Mouse (Mus musculus) erythroblast, adult 5-6 weeks (primary cell): Measurements from ENCODE around the gene 4930455H04Rik. TPM values are rescaled to one million over a fixed set of nuclear protein-coding genes. Genes with fewer than 3 reads are reported as not detected.

ENCODE experiments used
- ATAC-seq: replicated peaks from 2 replicates; pipeline ENCODE4 v1.8.0; 2016; ENCODE audit warnings: moderate number of reproducible peaks, mild to moderate bottlenecking, moderate TSS enrichment, inconsistent platforms; ENCODE audit not compliant: poor library complexity, low FRiP score, severe bottlenecking
- total RNA-seq, 2 experiments: library from RNA; stranded (forward) in 1 of 2; stranded (reverse) in 1 of 2; fragments of 150-400 nt in 1 of 2; fragments of 200-764, 138-1000 nt in 1 of 2; gene quantifications; 2 replicates each; pipeline versions ENCODE4 v1.2.3 to v1.2.4; 2015 to 2017; ENCODE audit warnings: low replicate concordance in 2 of 2

4930455H04Rik gene
- total RNA-seq, 2 experiments from 2014 or later, result not detected

GRCm38 (mm10) chr3:116966225-116966624 is 1.8 kb upstream of the 4930455H04Rik start:
- no peak for ATAC-seq

- no peak for ATAC-seq
Observed at GRCm38 (mm10) chr3:116966800-116967199, 1.3 kb upstream of the 4930455H04Rik start.

DNA sequence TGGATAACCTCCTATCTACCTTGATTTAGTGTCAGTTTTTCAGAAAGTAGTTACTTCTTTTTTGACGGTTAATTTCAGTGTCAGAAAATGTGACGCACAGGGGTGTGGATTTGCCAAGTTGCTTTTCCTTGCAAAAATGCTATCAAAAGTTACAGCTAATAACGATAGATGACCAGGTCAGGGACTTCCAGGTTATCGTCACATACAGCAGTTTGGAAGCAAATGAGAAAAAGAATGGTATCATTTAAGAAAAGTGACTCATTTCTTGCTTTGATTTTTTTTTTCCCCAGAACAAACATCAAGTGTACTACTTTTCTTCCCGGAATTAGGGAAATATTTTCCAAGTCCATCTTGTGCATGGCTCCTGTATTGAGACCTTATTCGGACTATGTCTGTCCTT is 631 bp upstream of the 4930455H04Rik start:
- no peak for ATAC-seq

DNA sequence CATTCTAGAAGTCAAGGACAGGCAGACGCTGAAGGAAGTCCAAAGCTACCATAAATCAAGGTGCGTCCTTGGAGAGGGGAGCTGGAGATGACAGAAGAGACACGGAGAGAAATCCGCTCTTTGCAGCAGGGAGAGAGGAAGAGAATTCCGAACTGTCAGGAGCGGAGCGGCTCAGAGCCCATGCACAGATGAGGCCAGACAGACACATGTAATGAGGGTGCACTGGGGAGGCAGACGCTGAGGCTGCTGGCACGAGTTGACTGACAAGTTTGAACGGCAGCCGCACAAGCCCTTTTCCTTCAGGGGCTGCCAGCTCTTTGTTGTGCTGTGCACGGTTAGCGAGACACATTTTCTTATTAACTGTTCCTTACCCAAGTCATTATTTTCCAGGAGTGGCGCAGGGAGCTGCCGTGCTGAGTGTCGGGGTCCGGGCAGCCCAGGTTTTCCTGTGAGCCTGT is 502 bp downstream of the 4930455H04Rik start, which contains the start of gene Palmd:
Palmd (minus strand) TSS at position 448 of the 458 bp plus-strand sequence.
- ATAC-seq, result no peak

DNA sequence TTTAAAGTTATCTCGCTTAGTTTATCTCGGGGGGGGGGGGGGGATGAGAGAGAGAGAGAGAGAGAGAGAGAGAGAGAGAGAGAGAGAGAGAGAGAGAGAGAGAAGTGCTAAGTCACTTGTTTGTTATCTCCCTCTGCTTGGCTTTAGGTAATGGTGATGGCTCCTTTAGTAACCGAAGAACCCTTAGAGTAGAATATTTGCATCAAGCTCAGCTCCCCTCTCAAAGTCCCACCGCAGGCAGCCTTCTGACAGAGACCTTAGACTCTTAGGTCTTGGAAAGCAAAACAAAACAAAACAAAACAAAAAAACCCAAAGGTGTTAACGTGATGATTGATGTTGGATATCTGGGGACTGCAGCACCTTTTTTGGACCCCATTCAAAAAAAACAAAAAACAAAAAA is 936 bp downstream of the 4930455H04Rik start:
- ATAC-seq, result no peak

DNA sequence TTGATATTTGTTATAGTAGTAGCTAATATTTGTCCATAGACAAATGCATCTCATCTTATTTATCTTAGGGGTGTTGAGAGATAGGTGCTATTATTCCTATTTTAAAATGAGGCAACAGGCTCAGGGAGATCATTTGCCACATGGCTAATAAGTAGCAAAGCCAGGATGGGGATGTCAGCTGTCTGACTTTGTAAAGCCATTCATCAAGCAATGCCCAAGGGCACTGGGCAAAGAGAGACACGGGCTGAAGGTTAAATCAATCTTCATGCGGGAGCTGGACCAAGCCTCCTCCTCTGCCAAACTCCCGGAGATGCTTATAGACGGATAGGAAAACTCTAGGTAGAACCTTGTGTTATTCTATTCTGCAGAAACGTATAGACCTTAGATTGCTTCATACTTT is 1.7 kb downstream of the 4930455H04Rik start:
- ATAC-seq, result no peak

GRCm38 (mm10) chr3:116981811-116982575 is 13.9 kb downstream of the 4930455H04Rik start:
- ATAC-seq, result no peak

DNA sequence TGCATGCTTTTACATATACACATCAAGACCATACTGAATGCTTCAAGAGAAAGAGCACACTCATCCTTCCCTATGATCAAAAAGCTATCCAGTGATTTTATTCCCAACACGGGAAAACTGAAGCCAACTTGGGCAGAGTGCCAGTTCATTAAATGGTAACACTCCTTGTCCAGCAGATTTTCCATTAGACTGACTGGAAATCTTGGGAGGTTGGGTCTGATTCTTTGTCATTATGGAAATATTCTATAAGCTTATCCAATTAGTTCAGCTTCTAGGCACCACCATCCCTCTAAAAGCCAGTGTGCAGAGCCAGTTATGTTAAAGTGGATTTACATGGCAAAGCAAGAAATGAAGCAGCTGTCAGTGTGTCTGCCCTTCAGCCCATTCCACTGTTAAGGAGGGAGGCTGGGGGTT is 17.0 kb downstream of the 4930455H04Rik start:
- ATAC-seq, result no peak

- ATAC-seq, result no peak
Observed at GRCm38 (mm10) chr3:116985741-116986140, 17.7 kb downstream of the 4930455H04Rik start.

DNA sequence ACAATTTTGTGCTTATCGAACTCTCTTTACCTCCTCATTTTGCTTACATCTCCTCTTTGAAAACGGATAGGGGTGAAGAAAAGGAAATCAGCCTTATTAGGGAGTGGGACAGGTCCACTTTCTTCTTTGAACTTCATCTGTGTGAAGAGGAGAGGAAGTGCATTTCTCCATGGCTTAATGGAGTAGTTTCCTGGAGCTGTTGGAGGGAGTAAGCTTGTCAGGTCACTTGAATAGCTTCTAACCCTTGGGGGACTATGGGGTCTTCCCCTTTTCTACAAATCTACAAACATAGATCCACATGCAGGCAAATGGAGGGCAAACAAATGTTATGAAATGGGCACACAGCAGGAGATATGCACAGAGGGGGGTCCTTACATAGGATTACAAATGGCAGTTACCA is 18.4 kb downstream of the 4930455H04Rik start:
- no peak for ATAC-seq

- no peak for ATAC-seq
Observed at GRCm38 (mm10) chr3:116988221-116988620, 20.2 kb downstream of the 4930455H04Rik start.

DNA sequence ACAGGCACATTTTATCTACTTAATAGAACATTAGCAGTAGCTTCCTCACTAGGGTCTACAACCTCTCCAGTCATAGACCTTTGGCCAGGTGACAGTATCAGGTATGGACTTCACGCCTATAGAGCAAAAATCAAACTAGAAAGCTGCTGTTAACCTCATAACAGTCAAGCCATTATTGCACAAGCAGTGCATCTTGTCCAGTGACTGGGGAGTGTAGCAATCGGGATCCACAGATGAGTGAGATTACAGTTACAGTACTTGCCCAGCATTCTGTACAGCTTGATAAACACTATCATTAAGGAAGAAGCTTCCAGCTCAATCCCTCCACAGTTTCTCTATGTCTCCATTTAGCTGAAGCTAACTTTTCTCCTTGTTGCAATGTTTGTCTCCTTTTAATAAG is 23.1 kb downstream of the 4930455H04Rik start:
- no peak for ATAC-seq

- ATAC-seq, result no peak
Observed at GRCm38 (mm10) chr3:116993011-116993410, 24.9 kb downstream of the 4930455H04Rik start.

- no peak for ATAC-seq
Observed at GRCm38 (mm10) chr3:117001686-117002485, 33.8 kb downstream of the 4930455H04Rik start.

- ATAC-seq, result no peak
Observed at GRCm38 (mm10) chr3:117003379-117003778, 35.3 kb downstream of the 4930455H04Rik start.

GRCm38 (mm10) chr3:117006636-117007035 is 38.6 kb downstream of the 4930455H04Rik start:
- no peak for ATAC-seq

DNA sequence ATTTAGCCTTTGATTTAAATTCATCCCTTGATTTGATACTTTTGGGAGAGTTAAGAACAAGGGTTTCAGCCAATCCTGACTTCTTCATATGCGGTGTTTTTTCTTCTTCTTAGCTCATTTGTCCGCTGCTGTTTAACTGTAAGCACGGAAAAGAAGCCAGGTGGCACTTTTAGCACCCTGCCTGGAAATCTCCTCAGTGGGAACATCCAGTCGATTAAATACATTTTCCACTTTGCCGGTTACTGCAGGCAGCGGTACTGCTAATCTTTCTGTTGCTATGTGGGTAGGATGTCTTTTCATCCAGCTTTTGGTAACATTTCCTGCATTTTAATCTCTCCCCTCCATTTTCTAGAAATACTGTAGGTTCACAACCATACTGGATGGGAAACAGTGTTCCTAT is 39.3 kb downstream of the 4930455H04Rik start:
- no peak for ATAC-seq

DNA sequence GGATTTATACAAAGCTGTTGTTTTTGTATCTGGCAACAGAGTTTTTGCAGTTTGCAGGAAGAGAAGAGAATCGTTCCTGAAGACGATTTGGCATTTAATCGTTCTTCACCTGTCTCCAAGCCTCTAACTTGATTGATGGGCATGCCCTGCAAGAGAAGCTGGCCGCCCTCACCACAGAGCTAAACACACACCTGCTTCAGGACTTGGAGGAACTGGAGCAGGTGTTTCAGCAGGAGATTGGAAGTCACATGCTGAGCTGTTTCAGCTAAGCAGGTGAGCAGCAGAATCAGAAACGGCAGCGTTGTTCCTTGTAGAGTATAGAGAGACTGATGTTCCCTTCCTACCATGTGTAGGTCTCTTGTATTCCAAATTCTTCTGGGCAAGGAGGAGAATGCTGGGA is 42.1 kb downstream of the 4930455H04Rik start:
- no peak for ATAC-seq

DNA sequence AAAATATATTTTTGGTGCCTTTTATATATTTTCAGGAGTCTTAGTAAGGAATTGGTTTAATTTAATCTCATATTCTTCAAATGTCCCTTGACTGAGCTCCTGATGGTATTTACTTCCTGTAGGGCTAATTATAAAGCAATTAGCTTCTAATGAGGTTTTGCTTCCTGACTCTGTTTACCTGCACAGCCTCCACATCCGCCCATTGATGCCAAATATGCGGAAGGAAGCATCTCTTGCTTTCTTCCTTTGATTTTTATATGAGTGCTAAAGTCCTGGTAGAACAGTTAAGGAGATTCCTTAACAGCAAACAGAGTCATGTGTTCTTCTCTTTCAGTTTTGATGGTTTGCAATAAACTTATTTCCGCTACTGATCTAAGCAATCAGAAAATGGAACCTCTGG is 52.3 kb downstream of the 4930455H04Rik start:
- no peak for ATAC-seq

DNA sequence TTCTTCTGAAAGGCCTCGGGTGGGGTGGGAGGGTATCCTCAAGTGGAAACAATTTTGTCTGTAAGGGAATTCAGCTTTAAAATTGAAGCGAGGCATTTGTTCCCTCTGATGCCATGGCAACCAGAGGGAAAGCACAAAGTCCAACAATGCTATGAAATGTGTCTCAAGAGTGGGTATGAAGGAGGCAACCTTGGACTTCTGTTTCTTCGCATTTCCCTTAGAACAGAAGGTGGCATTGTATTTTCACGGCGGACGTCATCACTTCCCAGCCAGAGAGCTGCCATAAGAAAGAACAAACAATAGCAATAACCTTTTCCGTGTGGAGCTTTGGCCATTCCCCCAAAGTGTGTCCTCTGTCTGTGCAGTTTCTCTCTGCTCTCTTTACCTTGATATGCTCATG is 53.8 kb downstream of the 4930455H04Rik start:
- ATAC-seq, result no peak

- ATAC-seq, result no peak
Observed at GRCm38 (mm10) chr3:117024111-117024510, 56.0 kb downstream of the 4930455H04Rik start.
